Mouse (Mus musculus) liver, embryonic 11.5 days (tissue): ENCODE results near the gene Ccdc18. TPM values are rescaled to one million over a fixed set of nuclear protein-coding genes. Genes with fewer than 3 reads are reported as not detected.
"Not testable (repeated sequence)": the region's sequence is repeated elsewhere in the genome, so short reads cannot be mapped to it uniquely, and the experiment has no call there.

Source experiments
- ATAC-seq: fragments of 200-750 bp; cut with Nextera tagmentation; replicated peaks from 2 replicates; pipeline ENCODE4 v1.8.0; 2017; ENCODE audit warnings: moderate number of reproducible peaks, mild to moderate bottlenecking, moderate TSS enrichment, moderate library complexity; ENCODE audit not compliant: low FRiP score
- DNase-seq: peaks from one replicate; pipeline ENCODE4 v3.0.0-alpha.2; 2017; ENCODE audit warnings: low spot score
- H3K27ac ChIP-seq: fragments of 300-500 bp; sonication (generic); 2 replicates; pipeline ENCODE4 v1.5.1; 2014; ENCODE audit warnings: mild to moderate bottlenecking, low read depth, low read length, control low read depth
- H3K27me3 ChIP-seq: fragments of 300-500 bp; sonication (generic); replicated peaks from 2 replicates; pipeline ENCODE4 v1.6.1; 2014; ENCODE audit warnings: low read length, mixed read lengths; ENCODE audit not compliant: control insufficient read depth, insufficient read depth
- H3K36me3 ChIP-seq: fragments of 300-500 bp; sonication (generic); 2 replicates; pipeline ENCODE4 v1.6.1; 2014; ENCODE audit warnings: mild to moderate bottlenecking, low read length, moderate library complexity, mixed read lengths; ENCODE audit not compliant: control insufficient read depth, insufficient read depth
- H3K4me1 ChIP-seq: fragments of 300-500 bp; sonication (generic); replicated peaks from 2 replicates; pipeline ENCODE4 v1.6.1; 2014; ENCODE audit warnings: low read length, mixed read lengths; ENCODE audit not compliant: control insufficient read depth, insufficient read depth
- H3K4me2 ChIP-seq: fragments of 300-500 bp; sonication (generic); 2 replicates; pipeline ENCODE4 v1.6.1; 2014; ENCODE audit warnings: mild to moderate bottlenecking, control low read depth, moderate library complexity
- H3K4me3 ChIP-seq: fragments of 300-500 bp; sonication (generic); 2 replicates; pipeline ENCODE4 v1.5.1; 2014; ENCODE audit warnings: low read depth, low read length, control low read depth
- H3K9ac ChIP-seq: fragments of 300-500 bp; sonication (generic); 2 replicates; pipeline ENCODE4 v1.6.1; 2014; ENCODE audit warnings: low read depth, low read length, control low read depth
- H3K9me3 ChIP-seq: fragments of 300-500 bp; sonication (generic); 2 replicates; pipeline ENCODE4 v1.6.1; 2016; ENCODE audit warnings: low read length, inconsistent platforms, mixed read lengths; ENCODE audit not compliant: control insufficient read depth
- WGBS: fragments of 180-500 bp; shearing (Covaris S2); extraction: QIAGEN DNeasy Blood & Tissue Kit; methylation state at CpG from one replicate; pipeline ENCODE4 v1.1.7; 2014; 5-methylcytosine and 5-hydroxymethylcytosine counted together
- polyA plus RNA-seq: library from polyadenylated mRNA; unstranded; fragments of >200 nt; fragmentation: Nextera tagmentation; extraction: Ambion mirVana; gene quantifications from 2 replicates; pipeline ENCODE4 v1.2.1, GENCODE M21; 2014

Gene Ccdc18
- polyA plus RNA-seq, 1 experiment from 2014 or later, result 14.2 TPM

DNA sequence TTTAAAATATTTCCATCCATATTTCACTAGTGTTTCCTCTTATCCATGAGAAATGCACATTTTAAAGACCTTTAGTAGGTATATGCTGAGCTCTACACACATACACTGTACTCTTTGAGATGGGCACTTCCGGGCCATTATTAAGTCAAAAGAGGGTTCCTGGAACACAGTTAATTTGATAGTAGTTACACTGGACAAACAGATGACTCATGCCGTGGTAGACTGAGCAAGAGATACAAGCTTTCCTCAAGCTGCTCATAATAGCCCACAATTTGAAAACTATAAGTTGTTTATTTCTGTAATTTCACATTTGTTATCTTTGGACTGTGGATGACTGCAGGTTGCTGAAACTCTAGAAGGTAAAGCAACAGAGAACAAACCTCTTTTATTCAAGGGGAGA, 82.3 kb downstream of the Ccdc18 start:
- ATAC-seq, result no peak
- H3K4me3 ChIP-seq, result no peak overlapping the region
- 81% methylated on average over 2 of the region's 2 CpGs for WGBS

DNA sequence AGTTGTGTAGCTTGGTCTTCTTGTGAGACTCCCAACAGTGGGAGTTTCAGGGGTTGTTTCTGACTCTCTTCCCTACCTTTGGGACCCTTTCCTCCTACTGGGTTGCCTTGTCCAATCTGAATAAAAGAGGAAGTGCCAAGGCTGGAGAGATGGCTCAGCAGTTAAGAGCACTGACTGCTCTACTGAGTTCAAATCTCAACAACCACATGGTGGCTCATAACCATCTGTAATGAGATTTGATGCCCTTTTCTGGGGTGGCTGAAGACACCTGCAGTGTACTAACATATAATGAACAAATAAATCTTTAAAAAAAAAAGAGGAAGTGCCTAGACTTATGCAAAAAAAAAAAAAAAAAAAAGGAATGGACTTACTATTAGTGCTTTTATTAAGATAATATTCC, 91.4 kb downstream of the Ccdc18 start:
- DNase-seq (no peak), ATAC-seq (no peak)
- H3K27ac ChIP-seq, result no peak overlapping the region
- H3K9me3 ChIP-seq, result no peaks in the 10 kb centered on the region
- no peaks in the 10 kb centered on the region for H3K36me3 ChIP-seq
- no peak overlapping the region for H3K4me3 ChIP-seq
- no peak overlapping the region for H3K4me2 ChIP-seq
- H3K4me1 ChIP-seq, result no peaks in the 10 kb centered on the region
- no peak overlapping the region for H3K9ac ChIP-seq
- H3K27me3 ChIP-seq, result no peaks in the 10 kb centered on the region

More for the DNA sequence above, 82.3 kb downstream of the Ccdc18 start:
- no peak for DNase-seq
- no peak overlapping the region for H3K4me2 ChIP-seq
- no peaks in the 10 kb centered on the region for H3K9me3 ChIP-seq
- no peaks in the 10 kb centered on the region for H3K4me1 ChIP-seq
- no peaks in the 10 kb centered on the region for H3K36me3 ChIP-seq
- no peaks in the 10 kb centered on the region for H3K27me3 ChIP-seq
- no peak overlapping the region for H3K27ac ChIP-seq
- no peak overlapping the region for H3K9ac ChIP-seq

DNA sequence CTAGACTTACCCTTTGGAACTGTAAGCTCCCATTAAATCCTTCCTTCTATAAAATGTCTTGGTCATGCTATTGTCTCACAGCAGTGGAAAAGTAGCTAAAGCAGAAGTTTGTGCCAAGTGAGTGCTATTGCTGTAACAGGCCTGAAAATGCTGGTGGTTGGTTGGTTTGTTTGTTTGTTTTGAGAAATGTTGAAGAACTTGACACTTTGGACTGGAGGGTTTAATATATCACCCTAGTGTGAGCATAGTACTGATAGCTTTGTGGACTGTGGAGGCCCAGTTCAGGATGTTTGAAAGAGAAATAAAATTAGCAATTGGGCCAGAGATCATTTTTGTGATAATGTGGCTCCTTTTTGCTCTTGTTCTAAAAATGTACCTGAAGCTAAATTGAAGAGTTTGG, 93.5 kb downstream of the Ccdc18 start:
- Histone ChIP-seq H3K9me3 (no peaks in the 10 kb centered on the region), H3K27ac (no peak overlapping the region), H3K36me3 (no peaks in the 10 kb centered on the region), H3K4me2 (no peak overlapping the region), H3K27me3 (no peaks in the 10 kb centered on the region), H3K4me3 (no peak overlapping the region), H3K9ac (no peak overlapping the region), H3K4me1 (no peaks in the 10 kb centered on the region)
- no peak for ATAC-seq
- no peak for DNase-seq

DNA sequence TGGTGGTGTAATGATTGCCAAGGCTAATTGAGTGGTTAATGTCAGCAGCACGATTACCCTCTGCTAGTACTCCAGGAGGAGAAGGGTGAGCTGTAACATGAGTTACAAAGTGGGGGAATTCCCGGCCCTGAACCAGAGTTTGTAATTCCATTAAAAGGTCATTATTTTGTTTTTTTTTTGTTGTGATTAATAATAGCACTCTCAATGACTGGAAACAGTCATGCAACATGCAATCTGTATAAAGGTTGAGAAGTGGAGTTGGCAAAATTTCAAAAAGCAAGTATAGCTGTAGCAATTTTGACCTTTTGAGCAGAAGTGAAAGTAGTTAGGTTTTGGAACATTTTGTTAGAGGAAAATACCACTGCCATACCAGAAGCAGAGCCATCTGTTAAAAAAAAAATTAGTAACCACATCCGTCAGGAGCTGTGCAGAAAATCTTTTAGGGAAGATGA, 113.7 kb downstream of the Ccdc18 start:
- Histone ChIP-seq H3K4me2 (no peak overlapping the region), H3K9ac (no peak overlapping the region)

DNA sequence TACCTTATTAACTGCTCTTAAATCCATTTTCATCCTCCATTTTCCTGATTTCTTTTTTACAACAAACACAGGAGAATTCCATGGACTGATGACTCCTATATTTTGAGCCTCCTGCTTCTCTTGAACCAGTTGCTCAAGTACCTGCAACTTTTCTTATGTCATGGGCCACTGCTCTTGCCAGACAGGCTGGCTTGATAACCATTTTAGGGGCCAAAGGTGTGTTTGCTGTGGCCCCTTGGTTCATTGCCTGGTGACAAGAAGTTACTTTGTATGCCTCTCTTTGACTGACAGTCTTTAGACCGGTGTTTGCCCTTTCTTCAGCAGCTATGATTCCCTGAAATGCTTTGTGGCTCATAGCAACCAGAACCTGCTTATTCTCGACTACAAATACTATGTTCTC, 117.4 kb downstream of the Ccdc18 start:
- H3K9ac ChIP-seq, result no peak overlapping the region
- H3K4me1 ChIP-seq, result no peaks in the 10 kb centered on the region
- ATAC-seq, result no peak
- no peak overlapping the region for H3K4me3 ChIP-seq
- H3K27me3 ChIP-seq, result no peaks in the 10 kb centered on the region
- DNase-seq, result no peak
- H3K36me3 ChIP-seq, result no peaks in the 10 kb centered on the region
- WGBS, result 74% methylated on average over 2 of the region's 2 CpGs
- no peak overlapping the region for H3K4me2 ChIP-seq
- no peaks in the 10 kb centered on the region for H3K9me3 ChIP-seq
- no peak overlapping the region for H3K27ac ChIP-seq

More for the DNA sequence above, 113.7 kb downstream of the Ccdc18 start:
- Histone ChIP-seq H3K27me3 (no peaks in the 10 kb centered on the region), H3K4me3 (no peak overlapping the region), H3K27ac (no peak overlapping the region), H3K36me3 (no peaks in the 10 kb centered on the region), H3K4me1 (no peaks in the 10 kb centered on the region), H3K9me3 (no peaks in the 10 kb centered on the region)
- DNase-seq (no peak), ATAC-seq (no peak)
- 63% methylated on average over 3 of the region's 3 CpGs for WGBS

DNA sequence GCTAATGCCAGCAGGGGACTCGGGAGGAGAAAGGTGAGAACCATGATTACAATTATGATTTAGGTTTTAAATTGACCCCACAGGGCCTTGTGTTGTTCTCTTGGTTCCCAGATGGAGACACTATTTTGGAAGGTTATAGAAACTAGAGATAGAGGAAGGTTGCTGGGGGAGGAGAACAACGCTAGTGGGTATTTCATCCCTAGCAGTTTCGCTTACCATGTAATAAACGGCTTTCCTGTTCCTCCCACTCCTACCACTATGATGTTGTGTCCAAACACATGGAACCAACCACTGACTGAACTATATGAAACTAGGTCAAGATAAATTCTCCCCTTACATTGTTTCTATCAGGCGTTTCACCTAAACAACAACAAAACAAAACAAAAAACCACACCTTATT, 122.6 kb downstream of the Ccdc18 start:
- DNase-seq (no peak), ATAC-seq (no peak)
- Histone ChIP-seq H3K4me3 (no peak overlapping the region), H3K27me3 (no peaks in the 10 kb centered on the region), H3K4me1 (no peaks in the 10 kb centered on the region), H3K9me3 (no peaks in the 10 kb centered on the region), H3K9ac (no peak overlapping the region), H3K4me2 (no peak overlapping the region), H3K36me3 (no peaks in the 10 kb centered on the region), H3K27ac (no peak overlapping the region)
- 77% methylated on average over 5 of the region's 5 CpGs for WGBS

DNA sequence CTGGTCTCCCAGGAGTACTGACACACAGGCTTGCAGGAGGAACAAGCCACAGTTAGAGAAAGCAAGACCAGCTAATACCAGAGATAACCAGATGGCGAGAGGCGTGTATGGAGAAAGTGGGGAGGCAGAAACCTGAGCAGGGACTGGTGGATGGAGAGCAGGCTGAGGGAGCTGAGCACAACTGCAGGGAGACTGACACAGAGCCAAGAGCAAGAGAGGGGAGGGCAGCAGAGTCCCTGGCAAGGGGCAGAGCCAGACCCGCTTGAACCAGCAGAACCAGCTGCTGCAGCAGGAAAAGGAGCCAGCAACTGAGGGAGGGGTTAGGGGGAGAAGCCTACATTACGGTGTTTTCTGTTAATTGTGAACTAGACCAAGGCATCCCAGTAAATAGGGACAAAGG, 130.0 kb downstream of the Ccdc18 start:
- Histone ChIP-seq H3K9ac (peak overlapping the region; percentile 40), H3K27me3 (no peaks in the 10 kb centered on the region), H3K9me3 (no peaks in the 10 kb centered on the region), H3K4me2 (no peak overlapping the region), H3K4me1 (peaks cover 22% of the 10 kb centered on the region), H3K4me3 (no peak overlapping the region), H3K27ac (no peak overlapping the region), H3K36me3 (no peaks in the 10 kb centered on the region)
- WGBS, result 40% methylated on average over 4 of the region's 4 CpGs
- no peak for DNase-seq
- peak; percentile 88 for ATAC-seq

DNA sequence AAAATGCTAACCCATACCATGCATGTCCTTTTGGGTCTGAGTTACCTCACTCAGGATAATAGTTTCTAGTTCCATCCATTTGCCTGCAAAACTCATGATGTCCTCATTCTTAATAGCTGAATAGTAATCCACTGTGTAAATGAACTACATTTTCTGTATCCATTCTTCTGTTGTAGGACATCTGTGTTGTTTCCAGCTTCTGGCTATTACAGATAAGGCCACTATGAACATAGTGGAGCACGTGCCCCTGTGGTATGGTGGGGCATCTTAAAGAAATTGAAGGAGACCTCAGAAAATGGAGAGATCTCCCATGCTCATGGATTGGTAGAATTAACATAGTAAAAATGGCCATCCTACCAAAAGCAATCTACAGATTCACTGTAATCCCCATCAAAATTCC, 131.1 kb downstream of the Ccdc18 start:
- H3K4me3 ChIP-seq, H3K9ac ChIP-seq, H3K27me3 ChIP-seq, H3K27ac ChIP-seq, ATAC-seq, DNase-seq, H3K9me3 ChIP-seq, H3K36me3 ChIP-seq, H3K4me2 ChIP-seq: not testable (repeated sequence)
- WGBS, result 46% methylated on average over 1 of the region's 1 CpGs
- H3K4me1 ChIP-seq, result peaks cover 27% of the 10 kb centered on the region

DNA sequence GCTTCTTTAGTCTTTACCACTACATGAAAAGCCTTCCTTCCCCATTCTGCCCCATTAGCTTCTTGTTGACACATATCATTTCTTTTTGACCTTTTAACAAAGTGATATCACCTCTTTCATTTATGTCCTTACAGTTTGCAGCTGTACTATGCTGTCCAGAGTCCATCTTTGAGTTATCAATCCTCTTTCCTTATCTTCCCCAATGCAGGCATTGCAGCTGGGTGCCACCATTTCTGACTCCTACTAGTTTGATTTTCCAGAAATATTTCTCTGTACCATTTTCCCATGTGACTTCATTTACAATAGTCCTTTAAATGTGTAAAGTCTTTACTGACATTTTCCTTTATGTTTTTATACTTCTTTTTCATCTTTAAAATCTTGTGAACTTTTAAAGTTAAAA, 134.3 kb downstream of the Ccdc18 start:
- H3K4me1 ChIP-seq, result peaks cover 32% of the 10 kb centered on the region
- no peak overlapping the region for H3K4me3 ChIP-seq
- no peak for DNase-seq
- H3K9ac ChIP-seq, result no peak overlapping the region
- no peak overlapping the region for H3K4me2 ChIP-seq
- H3K36me3 ChIP-seq, result no peaks in the 10 kb centered on the region
- H3K27ac ChIP-seq, result no peak overlapping the region
- no peaks in the 10 kb centered on the region for H3K27me3 ChIP-seq
- no peaks in the 10 kb centered on the region for H3K9me3 ChIP-seq
- no peak for ATAC-seq
